Mouse (Mus musculus) cerebellum, postnatal 25 days (tissue): ENCODE measurements around the gene Cep95.
A peak's percentile ranks its signal among the peaks of the same experiment; 100 is the strongest.

Source experiments
- DNase-seq, 2 experiments: peaks; one replicate each; pipeline ENCODE4 v3.0.0; 2021; ENCODE audit warnings: mixed read lengths in 2 of 2

The Cep95 gene

GRCm38 (mm10) chr11:106815331-106815730, 26.3 kb downstream of the Cep95 start:
- DNase-seq: peak in 1 of 2 experiments; percentile 42

DNA sequence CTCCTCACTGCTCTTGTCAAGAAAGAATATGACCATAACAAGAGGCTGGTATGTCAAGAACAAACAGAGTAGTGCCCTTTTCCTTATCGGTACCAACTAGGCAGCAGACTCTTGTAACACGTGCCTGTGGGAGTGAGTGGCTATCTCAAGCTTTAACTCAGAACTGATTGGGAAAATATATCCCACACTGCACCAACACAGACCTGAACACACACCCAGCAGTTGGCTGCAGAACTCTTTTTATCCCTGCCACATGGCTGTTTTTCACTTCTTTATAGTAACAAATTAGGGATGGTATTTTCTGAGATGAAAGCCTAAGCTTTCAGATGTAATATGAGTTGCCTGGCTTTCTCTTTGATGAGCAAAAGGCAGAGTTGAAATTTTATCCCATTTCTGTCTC, 26.7 kb downstream of the Cep95 start:
- no peak for DNase-seq

DNA sequence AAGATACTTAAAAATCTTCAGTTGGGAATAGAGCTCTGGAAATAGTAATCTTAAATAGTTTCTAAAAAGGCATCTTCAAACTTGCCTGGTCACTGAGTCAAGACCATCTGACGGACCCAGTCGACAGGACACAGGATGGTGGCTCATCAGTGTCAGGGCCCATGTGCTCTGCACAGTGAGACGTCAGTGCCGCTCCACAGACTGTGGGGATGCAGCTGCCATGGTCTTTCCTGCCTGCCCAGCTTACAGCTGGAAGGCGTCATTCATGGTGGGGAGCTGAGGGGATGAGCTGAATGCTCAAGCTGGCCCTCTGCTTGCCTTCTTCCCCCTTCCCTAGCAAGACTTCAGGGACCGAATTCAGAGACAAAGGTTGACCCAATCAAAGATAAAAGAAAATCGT, 27.3 kb downstream of the Cep95 start:
- no peak for DNase-seq

GRCm38 (mm10) chr11:106817156-106817555, 28.1 kb downstream of the Cep95 start:
- no peak for DNase-seq

DNA sequence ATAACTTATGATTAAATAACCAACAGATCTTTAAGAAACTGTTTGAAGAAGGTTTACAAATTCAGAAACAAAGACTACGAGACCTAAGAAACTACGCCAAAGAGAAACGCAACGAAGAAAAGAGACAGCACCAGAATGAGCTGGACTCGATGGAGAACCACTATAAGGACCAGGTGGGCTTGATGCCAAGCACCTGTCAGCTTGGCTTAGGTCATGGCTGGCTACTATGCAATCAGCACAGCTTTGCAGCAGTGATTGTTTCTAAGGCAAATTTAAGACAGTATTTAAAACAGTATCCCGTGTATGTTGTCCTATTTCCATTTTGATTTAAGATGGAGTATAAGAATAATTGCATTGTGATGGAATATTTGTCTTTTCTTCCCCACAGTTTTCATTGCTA, 28.8 kb downstream of the Cep95 start:
- DNase-seq: peak; percentile 86 to 93

GRCm38 (mm10) chr11:106818341-106818740, 29.3 kb downstream of the Cep95 start:
- DNase-seq: peak in 1 of 2 experiments; percentile 47

- DNase-seq: peak; percentile 61 to 69
These were observed 30.5 kb downstream of the Cep95 start for GRCm38 (mm10) chr11:106819595-106819994.

DNA sequence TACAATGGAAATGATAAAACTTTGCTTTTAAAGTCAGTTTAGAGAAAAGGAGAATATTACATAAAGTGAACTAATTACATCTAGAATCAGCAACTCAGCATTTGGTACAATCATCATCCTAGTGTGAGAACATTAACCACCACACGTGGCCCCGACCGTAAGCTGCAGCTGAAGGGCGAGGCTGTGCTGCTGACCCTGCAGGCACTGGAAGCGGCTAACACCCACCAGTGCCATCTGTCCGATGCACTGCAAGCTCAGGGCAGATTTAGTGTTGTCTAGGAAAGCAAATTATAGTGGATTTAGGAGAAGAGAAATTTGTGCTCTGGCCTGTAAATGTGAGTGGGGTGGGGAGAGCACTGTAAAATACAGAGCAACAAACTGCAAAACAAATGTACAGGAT, 31.2 kb downstream of the Cep95 start:
- peak; percentile 60 to 62 for DNase-seq

GRCm38 (mm10) chr11:106820972-106821371, 31.9 kb downstream of the Cep95 start:
- peak; percentile 55 to 74 for DNase-seq

- DNase-seq: peak; percentile 43 to 45
These were observed 32.3 kb downstream of the Cep95 start for GRCm38 (mm10) chr11:106821397-106821796.

GRCm38 (mm10) chr11:106822491-106822890, 33.4 kb downstream of the Cep95 start:
- DNase-seq: peak; percentile 63 to 77

DNA sequence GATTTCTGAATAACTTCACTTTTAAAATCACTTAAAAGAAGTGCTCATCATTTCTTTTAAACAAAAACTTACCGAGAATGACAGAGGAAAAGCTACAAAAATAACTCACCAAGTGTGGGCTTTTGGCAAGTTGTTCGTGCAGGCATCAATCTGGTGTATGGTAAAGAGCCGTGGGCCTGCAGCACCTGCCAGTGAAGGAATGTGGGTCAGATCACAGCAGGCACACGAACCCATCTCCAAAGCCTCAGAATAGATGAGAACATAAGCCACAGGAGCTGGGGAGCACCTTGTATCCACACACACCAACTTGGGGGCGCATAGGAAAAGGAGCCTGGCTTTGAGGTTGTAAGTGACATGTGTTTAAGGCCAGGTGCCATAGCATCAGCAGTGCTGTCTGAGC, 33.9 kb downstream of the Cep95 start:
- DNase-seq: peak; percentile 91 to 92

GRCm38 (mm10) chr11:106823741-106824140, 34.7 kb downstream of the Cep95 start:
- DNase-seq: no peak

DNA sequence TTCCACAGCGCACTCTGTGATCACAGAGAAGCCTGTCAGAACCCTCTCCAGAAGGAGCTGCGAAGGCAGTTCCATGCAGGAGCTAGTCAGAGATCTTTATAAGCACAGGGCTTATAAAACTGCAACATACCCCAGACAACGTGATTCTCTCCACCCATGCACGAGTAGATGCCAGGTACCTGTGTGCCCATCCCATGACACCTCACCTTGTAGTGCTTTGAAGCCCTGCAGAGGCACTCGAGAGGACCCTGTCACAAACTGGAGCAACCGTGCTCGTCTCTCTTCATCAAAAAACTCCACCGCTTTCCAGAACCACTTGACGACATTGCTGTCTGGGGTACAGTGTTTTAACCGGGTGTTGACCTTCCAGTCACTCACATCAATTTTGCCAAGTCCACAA, 35.4 kb downstream of the Cep95 start:
- DNase-seq: peak in 1 of 2 experiments; percentile 51

DNA sequence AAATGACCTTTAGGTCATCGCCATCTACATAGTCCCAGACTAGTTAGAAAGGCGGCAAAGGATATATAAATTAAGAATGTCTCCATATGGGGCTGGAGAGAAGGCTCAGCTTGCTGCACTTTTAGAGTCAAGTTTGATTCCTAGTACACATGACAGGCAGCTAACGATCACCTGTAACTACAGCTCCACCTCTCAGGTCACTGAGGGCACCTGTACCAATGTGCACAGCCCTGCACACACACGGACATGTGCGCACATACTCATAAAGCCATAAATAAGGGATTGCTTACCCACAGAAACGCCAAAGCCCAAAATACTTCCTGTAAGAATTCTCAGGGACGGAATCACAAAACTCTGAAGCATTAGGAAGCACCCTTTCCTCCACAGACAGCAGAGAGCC, 39.0 kb downstream of the Cep95 start:
- no peak for DNase-seq

GRCm38 (mm10) chr11:106842002-106842401, 53.0 kb downstream of the Cep95 start:
- DNase-seq: peak; percentile 43 to 49

- no peak for DNase-seq
These were observed 62.4 kb downstream of the Cep95 start for GRCm38 (mm10) chr11:106851438-106851837.
